Mouse (Mus musculus): ENCODE data around the gene S1pr4. TPM values are rescaled to one million over a fixed set of nuclear protein-coding genes. Genes with fewer than 3 reads are reported as not detected.

The S1pr4 gene
- total RNA-seq, 2 experiments from 2014 or later: 0.53 to 0.94 TPM

DNA sequence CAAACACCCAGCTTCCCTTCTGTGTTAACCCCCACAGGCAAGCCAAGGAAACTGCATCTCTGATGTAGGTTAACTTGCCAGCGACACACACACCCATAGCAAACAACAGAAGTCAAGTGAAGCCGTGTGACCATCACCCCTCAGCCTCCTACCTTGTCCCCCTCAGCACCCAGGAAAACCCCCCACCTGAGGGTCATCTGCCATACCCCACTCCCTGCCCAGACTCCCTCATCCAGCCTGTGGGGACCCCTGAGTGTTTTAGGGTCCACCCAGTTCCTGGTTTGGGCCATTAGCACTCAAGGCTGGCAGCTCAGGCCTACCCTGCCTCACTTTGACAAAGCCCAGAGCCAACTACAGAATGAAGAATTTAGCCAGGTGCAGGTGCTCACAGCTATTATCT, 33.9 kb downstream of the S1pr4 start:
- DNase-seq (ENCODE audit: low spot score in 2 of 2): no peak

DNA sequence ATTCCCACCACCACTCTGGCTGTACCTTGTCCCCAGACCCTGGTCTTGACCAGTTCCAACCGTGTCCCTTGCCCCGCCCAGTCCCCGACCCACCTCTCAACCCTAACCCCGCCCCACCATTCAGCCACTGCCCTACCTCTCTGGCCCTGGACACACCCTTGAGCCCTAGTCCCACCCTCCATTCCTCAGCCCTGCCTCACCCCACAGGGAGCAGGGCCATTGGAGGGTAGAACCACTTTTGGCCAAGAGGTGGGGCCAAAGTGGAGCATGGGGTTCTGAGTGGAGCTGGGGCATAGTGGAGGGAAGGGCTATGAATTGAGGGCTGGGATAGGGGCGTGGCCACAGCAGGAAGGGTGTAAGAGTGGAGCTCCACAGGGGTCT, 34.7 kb downstream of the S1pr4 start:
- no peak for DNase-seq (ENCODE audit: low spot score in 2 of 2)

DNA sequence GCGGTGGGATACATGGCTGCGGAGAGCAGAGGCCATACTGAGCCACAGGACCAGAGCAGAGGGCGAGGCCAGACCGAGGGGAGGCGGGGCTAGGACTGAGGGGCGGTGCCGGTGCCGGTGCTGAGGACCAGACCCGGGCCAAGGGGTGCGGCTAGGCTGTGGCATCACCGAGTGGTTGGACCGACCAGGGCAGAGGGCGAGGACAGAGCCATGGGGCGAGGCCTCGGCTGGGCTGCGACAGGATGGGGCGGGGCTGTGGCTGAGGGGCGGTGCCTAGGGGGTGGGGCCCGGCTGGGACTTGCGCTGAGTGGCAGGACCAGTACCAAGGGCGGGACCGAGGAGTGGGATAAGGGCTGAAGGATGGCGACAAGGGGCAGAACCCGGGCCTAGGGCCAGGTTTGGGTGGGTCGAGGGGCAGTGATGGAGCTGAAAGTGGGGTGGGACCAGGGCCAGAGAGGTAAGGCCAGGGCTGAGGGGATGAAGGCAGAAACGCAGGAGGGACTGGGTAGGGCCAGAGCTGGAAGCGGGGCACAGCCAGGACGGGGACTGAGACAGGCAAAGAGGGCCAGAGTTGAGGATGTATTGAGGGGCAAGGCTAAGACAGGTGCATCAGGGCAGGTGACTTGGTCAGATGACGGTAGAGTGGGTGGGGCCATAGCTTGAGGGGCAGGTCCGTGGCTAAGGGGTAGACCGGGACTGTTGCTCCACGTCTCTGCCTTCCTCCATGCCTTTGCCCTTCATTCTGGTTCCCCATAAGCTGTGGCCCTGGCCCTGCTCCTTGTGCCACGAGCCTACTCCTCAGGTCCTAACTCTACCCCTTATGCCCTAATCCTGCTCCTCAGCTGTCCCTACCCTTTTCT, 35.3 kb downstream of the S1pr4 start:
- DNase-seq (ENCODE audit: low spot score in 2 of 2): peak in 1 of 2 experiments; percentile 6

- no peak for DNase-seq (ENCODE audit: low spot score in 2 of 2)
Measured at GRCm38 (mm10) chr10:81463531-81463930, 36.4 kb downstream of the S1pr4 start.

GRCm38 (mm10) chr10:81462917-81463316, 37.0 kb downstream of the S1pr4 start:
- no peak for DNase-seq (ENCODE audit: low spot score in 2 of 2)

DNA sequence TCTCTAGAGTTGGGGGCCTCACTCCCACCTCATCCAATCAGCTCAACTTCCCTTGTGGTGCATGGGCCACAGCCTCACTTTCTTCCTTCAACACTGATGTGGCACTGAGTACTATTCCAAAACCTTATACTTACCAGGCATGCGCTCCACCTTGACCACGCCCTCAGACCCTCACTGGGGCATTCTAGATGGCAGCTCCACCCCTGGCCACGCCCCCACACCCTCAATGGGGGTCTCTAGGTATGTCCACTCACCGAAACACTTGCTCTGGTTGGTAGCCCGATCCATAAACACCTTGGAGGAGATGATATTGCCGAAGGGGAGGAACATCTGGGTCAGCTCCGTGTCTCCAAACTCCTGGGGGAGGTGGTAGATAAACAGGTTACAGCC, 37.5 kb downstream of the S1pr4 start:
- no peak for DNase-seq (ENCODE audit: low spot score in 2 of 2)

DNA sequence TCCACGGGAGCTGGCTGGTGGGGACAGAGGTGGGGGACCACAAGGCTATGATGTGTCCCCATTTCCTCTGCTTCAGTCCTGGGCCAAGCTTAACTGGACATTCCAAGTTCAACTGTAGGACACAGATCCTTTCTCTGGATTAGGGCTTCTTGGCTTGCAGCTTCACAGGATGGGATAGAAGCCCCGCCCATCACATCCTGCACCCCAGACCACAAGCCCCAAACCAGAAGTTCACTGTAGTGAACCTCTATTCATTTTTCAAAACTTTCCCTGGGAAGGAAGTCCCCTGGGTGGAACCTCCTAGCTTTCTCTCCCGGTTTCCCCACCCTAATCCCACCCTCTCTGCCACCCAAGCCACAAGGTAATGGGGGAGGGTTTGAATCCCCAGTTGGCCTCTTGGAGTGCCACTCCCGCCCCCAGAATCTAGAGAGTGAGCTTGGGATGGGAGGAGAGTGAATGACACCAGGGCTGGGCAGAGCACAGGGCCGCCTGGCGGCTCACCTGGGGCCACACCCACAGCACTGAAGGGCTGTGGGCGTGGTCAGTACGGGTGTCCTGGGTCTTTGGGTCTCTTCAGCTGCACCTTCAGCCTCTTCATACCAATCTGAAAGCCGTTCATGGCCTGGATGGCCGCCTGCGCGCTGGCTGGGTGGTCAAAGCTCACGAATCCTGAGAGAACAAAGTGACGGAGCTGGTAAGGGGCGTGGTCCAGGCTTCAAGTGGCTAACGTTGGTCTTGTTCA, 38.1 kb downstream of the S1pr4 start:
- DNase-seq (ENCODE audit: low spot score in 2 of 2): no peak

DNA sequence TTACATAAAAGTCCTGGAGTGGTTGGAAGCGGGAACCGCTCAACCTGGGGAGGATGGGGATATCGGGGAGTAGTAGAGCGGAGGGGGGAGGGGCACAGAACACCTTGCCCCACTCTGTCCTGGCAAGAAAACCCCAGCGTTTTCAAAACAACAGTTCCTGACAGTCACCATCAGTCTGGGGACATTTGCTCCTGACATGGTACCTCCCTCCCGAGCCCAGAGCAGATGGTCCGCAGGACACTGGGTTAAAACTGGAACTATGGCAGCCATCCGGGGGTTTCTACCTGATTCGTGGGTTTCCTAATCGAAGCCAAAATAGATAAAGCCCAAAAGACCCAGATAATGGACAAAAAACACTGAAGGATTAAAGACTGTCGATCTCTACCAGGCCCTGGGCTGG, 39.0 kb downstream of the S1pr4 start:
- DNase-seq (ENCODE audit: low spot score in 2 of 2): no peak

GRCm38 (mm10) chr10:81460471-81460870, 39.5 kb downstream of the S1pr4 start:
- no peak for DNase-seq (ENCODE audit: low spot score in 2 of 2)

GRCm38 (mm10) chr10:81459399-81459798, 40.5 kb downstream of the S1pr4 start:
- DNase-seq (ENCODE audit: low spot score in 2 of 2): no peak

GRCm38 (mm10) chr10:81458267-81458666, 41.7 kb downstream of the S1pr4 start:
- DNase-seq (ENCODE audit: low spot score in 2 of 2): peak; percentile 2 to 10

- no peak for DNase-seq (ENCODE audit: low spot score in 2 of 2)
Measured at GRCm38 (mm10) chr10:81457624-81458023, 42.3 kb downstream of the S1pr4 start.

- no peak for DNase-seq (ENCODE audit: low spot score in 2 of 2)
Measured at GRCm38 (mm10) chr10:81456983-81457563, 42.9 kb downstream of the S1pr4 start.

- DNase-seq (ENCODE audit: low spot score in 2 of 2): no peak
Measured at GRCm38 (mm10) chr10:81455181-81455895, 44.6 kb downstream of the S1pr4 start, which contains the start of gene Nfic. Gene Nfic (minus strand): TSS chr10:81455635.

DNA sequence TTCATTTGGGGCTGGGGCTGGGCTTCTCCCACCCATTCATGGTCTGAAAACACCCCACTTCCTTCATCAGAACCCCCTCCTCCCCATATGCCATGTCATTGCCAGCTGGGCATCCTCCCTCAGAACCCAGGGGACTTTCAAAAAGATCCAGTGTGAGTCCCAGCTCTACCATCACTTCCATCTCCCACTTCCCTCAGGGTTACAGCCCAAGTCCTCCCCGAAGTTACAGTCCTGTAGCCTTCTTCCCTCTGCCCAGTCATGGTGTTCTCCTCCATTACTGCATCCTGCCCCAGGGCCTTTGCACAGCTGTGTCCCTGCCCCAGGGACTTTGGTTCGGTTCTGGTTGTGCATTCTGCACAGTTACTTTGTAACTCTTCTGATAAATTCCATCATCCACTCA, 45.8 kb downstream of the S1pr4 start:
- DNase-seq (ENCODE audit: low spot score in 2 of 2): no peak

DNA sequence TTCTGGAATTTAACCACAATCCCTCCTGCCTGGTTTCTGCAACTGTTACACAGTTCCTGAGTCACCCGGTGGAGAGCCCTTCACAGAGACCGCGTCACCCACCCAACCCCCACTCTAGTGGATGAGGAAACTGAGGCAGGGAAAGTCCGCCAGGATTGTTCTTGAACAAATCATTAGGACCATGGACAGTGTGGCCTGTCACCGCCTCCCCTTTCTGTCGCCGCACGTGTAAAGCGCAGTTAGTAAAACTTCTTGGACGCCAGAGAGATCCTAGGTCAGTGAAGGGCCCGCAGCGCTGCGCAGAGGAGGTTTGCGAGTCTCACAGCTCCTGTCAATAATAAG, 47.0 kb downstream of the S1pr4 start:
- no peak for DNase-seq (ENCODE audit: low spot score in 2 of 2)

- DNase-seq (ENCODE audit: low spot score in 2 of 2): peak in 1 of 2 experiments; percentile 6
Measured at GRCm38 (mm10) chr10:81452237-81452946, 47.5 kb downstream of the S1pr4 start.

- DNase-seq (ENCODE audit: low spot score in 2 of 2): peak in 1 of 2 experiments; percentile 3
Measured at GRCm38 (mm10) chr10:81451365-81451745, 48.6 kb downstream of the S1pr4 start.

GRCm38 (mm10) chr10:81450641-81451364, 49.1 kb downstream of the S1pr4 start:
- DNase-seq (ENCODE audit: low spot score in 2 of 2): no peak

DNA sequence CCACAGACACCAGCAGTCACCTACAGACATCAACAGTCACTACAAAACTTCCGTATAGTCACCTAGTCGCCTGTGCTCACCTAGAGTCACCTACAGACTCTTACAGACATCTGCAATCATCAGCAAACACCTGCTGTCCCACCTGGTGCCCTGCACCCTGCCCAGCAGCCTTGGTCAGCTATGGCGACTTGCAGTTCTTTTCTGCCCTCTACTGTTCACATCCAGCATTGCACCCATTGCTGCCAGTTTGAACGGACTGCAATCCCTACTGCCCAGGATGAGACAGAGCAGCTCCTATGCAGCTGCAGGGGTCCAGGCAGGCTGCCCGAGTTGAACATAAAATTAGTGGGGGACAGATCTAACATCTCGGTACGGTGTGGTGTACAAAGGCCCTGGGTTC, 49.8 kb downstream of the S1pr4 start:
- peak in 1 of 2 experiments; percentile 91 for DNase-seq (ENCODE audit: low spot score in 2 of 2)
